In the genomic region with DNA sequence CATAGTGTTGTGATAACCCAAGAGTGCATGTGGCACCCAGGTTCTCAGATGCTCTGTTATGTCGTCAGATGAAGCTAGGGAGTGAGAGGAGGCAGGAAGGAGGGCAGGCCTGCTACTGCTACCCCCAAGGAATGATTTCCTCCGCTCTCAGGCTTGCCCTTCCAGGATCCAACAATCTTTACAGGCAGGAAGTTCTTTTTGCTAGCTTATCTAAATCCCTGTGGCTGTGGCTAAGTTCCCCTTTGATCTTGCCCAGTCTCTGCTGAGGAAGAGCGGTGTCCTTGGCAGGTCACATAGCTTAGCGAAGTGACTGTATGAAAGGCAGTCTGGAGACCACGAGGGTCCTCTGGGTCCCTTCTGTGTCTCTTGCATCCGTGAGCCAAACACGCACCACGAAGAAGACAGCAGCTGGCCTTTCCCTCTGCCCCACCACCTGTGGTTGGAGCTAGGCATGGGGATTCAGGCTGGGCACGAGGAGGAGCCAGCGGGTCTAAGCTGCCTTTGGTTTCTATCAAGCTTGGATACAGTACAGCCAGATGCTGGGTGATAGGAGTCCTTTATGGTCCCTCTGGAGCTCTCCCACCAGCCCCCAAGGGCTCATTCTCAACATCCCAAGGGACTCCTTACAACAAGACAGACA, we compare ENCODE assay signal across 8 mouse cellular contexts. TPM values are rescaled to one million over a fixed set of nuclear protein-coding genes. Genes with fewer than 3 reads are reported as not detected.
DNase-seq lines count a peak whose midpoint lies in the region; ATAC-seq and TF ChIP-seq lines count a peak whose summit lies in the region.

No protein-coding gene starts in this region.

- H3K27me3 ChIP-seq in lung, embryonic 15.5 days = no peaks in the 10 kb centered on the region
- no peaks in the 10 kb centered on the region for H3K27me3 ChIP-seq in lung, postnatal 0 days (replicated peaks; ENCODE audit: insufficient read depth, low read length)
- H3K27me3 ChIP-seq in hindbrain, embryonic 15.5 days = no peaks in the 10 kb centered on the region

- no peak overlapping the region for H3K9ac ChIP-seq in lung, embryonic 15.5 days
- no peak overlapping the region for H3K9ac ChIP-seq in lung, postnatal 0 days (replicated peaks; ENCODE audit: low read depth)
- no peak overlapping the region for H3K9ac ChIP-seq in hindbrain, embryonic 15.5 days

- H3K4me3 ChIP-seq in lung, embryonic 15.5 days = no peak overlapping the region
- no peak overlapping the region for H3K4me3 ChIP-seq in lung, postnatal 0 days (ENCODE audit: low read depth, low read length)
- no peak overlapping the region for H3K4me3 ChIP-seq in hindbrain, embryonic 15.5 days

- H3K9me3 ChIP-seq in lung, embryonic 15.5 days = no peaks in the 10 kb centered on the region
- H3K9me3 ChIP-seq in lung, postnatal 0 days (ENCODE audit: low read length) = no peaks in the 10 kb centered on the region
- no peaks in the 10 kb centered on the region for H3K9me3 ChIP-seq in hindbrain, embryonic 15.5 days

- no peak for TF ChIP-seq CTCF in lung, postnatal 0 days (IDR thresholded peaks at IDR 0.05)

- 32% methylated on average over 10 of the region's 10 CpGs for WGBS in lung, embryonic 15.5 days
- 34% methylated on average over 10 of the region's 10 CpGs for WGBS in lung, postnatal 0 days
- 35% methylated on average over 10 of the region's 10 CpGs for WGBS in hindbrain, embryonic 15.5 days

- H3K27ac ChIP-seq in lung, embryonic 15.5 days = peak overlapping the region; percentile 80
- no peak overlapping the region for H3K27ac ChIP-seq in lung, postnatal 0 days (ENCODE audit: low read length)
- peak overlapping the region; percentile 4 for H3K27ac ChIP-seq in hindbrain, embryonic 15.5 days (replicated peaks)

- TF ChIP-seq EP300 in lung, postnatal 0 days (IDR thresholded peaks at IDR 0.05) = no peak

- no peak for ATAC-seq in lung, embryonic 15.5 days (ENCODE audit: borderline replicate concordance, extremely low read depth, low FRiP score, low TSS enrichment)
- no peak for ATAC-seq in lung, postnatal 0 days
- no peak for ATAC-seq in hindbrain, embryonic 15.5 days (ENCODE audit: low FRiP score, low read depth)

- peak overlapping the region; percentile 13; the same call in 1 of the 2 replicates for H3K4me2 ChIP-seq in lung, embryonic 15.5 days
- H3K4me2 ChIP-seq in lung, postnatal 0 days (replicated peaks; ENCODE audit: low read depth, low read length) = no peak overlapping the region
- peak overlapping the region; percentile 39 for H3K4me2 ChIP-seq in hindbrain, embryonic 15.5 days

- H3K4me1 ChIP-seq in lung, embryonic 15.5 days = peaks cover 91% of the 10 kb centered on the region
- peaks cover 29% of the 10 kb centered on the region; the same call in 1 of the 2 replicates for H3K4me1 ChIP-seq in lung, postnatal 0 days (ENCODE audit: insufficient read depth, low read depth, low read length)
- peaks cover 100% of the 10 kb centered on the region for H3K4me1 ChIP-seq in hindbrain, embryonic 15.5 days (replicated peaks)

- no peaks in the 10 kb centered on the region for H3K36me3 ChIP-seq in lung, embryonic 15.5 days
- H3K36me3 ChIP-seq in lung, postnatal 0 days (ENCODE audit: insufficient read depth, low read length) = no peaks in the 10 kb centered on the region
- H3K36me3 ChIP-seq in hindbrain, embryonic 15.5 days = no peaks in the 10 kb centered on the region

- DNase-seq in adrenal gland, adult (ENCODE audit: inconsistent age in 2 of 2, low spot score in 1 of 2) = peak; percentile 53 to 80
- no peak for DNase-seq in adrenal gland, postnatal 25 days
- DNase-seq in lung, postnatal 0 days (ENCODE audit: low spot score) = no peak
- DNase-seq in naive thymus-derived CD4-positive, alpha-beta T cell, adult 2 months (ENCODE audit: low read depth) = peak; percentile 52
- no peak for DNase-seq in frontal cortex, postnatal 14 days (ENCODE audit: low spot score in 2 of 2)
- no peak for DNase-seq in spleen, postnatal 36 days (ENCODE audit: low spot score in 2 of 2)

RNA-seq across cellular contexts. Expression of a gene that starts 7.1 kb away (rescaled TPM):
- total RNA-seq in adrenal gland, postnatal 25 days (2021) = 3.2 and 4.6 TPM in 2 replicates
- 3.5 and 4.1 TPM in 2 replicates for polyA plus RNA-seq in lung, embryonic 15.5 days (2015; fragmentation: Nextera tagmentation; extraction: Ambion mirVana)
- 0.85 and 0.87 TPM in 2 replicates for polyA plus RNA-seq in lung, postnatal 0 days (2015; fragmentation: Nextera tagmentation; extraction: Ambion mirVana)
- 48.9 and 50.0 TPM in 2 replicates for polyA plus RNA-seq in hindbrain, embryonic 15.5 days (2015; fragmentation: Nextera tagmentation; extraction: Ambion mirVana)

Comparison
In these comparisons a context has a peak if more than half of its experiments do, and no peak if none do; other contexts are left out.
1. DNase-seq: peak in adrenal gland, adult (2 of 2) and naive thymus-derived CD4-positive, alpha-beta T cell, adult 2 months (single experiment); none in adrenal gland, postnatal 25 days (single experiment), lung, postnatal 0 days (single experiment), frontal cortex, postnatal 14 days (0 of 2) and spleen, postnatal 36 days (0 of 2).